8 mouse cellular contexts compared by ENCODE assay signal in genomic region chr2:131491196-131491595, GRCm38 (mm10). TPM values are rescaled to one million over a fixed set of nuclear protein-coding genes. Genes with fewer than 3 reads are reported as not detected.
A peak's percentile ranks its signal among the peaks of the same experiment; 100 is the strongest.
DNase-seq lines count a peak whose midpoint lies in the region; ATAC-seq and TF ChIP-seq lines count a peak whose summit lies in the region.

Smox (plus strand) TSS chr2:131491496.

- no peak; the same call in 1 of the 2 replicates for ATAC-seq in embryonic facial prominence, embryonic 12.5 days (ENCODE audit: insufficient number of reproducible peaks, insufficient read depth, low FRiP score, low TSS enrichment)
- ATAC-seq in heart, embryonic 15.5 days (replicated peaks; ENCODE audit: insufficient number of reproducible peaks, insufficient read depth, low FRiP score, low read depth): no peak
- ATAC-seq in neural tube, embryonic 15.5 days (ENCODE audit: low FRiP score): no peak

- H3K27me3 ChIP-seq in liver, adult 2 months (ENCODE audit: control insufficient read depth, insufficient read depth, low read length): no peaks in the 10 kb centered on the region
- no peaks in the 10 kb centered on the region for H3K27me3 ChIP-seq in embryonic facial prominence, embryonic 12.5 days
- H3K27me3 ChIP-seq in heart, embryonic 15.5 days: 0 out of 2 replicates have a peak, but pooled peaks cover 3% of the 10 kb centered on the region
- no peaks in the 10 kb centered on the region for H3K27me3 ChIP-seq in neural tube, embryonic 15.5 days (replicated peaks)

- DNase-seq in liver, adult 2 months (ENCODE audit: extremely low read depth, low read depth, low spot score): no peak
- no peak for DNase-seq in liver
- DNase-seq in left cerebral cortex, postnatal 36 days (ENCODE audit: low spot score in 2 of 2): no peak
- no peak for DNase-seq in spleen, adult 18-20 months
- no peak for DNase-seq in urinary bladder, postnatal 14 days (ENCODE audit: low spot score)

- H3K4me3 ChIP-seq in liver, adult 2 months (ENCODE audit: insufficient read depth, low read depth, low read length): peak within 1 kb of the TSS; percentile 88
- H3K4me3 ChIP-seq in embryonic facial prominence, embryonic 12.5 days: peak within 1 kb of the TSS; percentile 87
- H3K4me3 ChIP-seq in heart, embryonic 15.5 days: peak within 1 kb of the TSS; percentile 98
- peak within 1 kb of the TSS; percentile 97 for H3K4me3 ChIP-seq in neural tube, embryonic 15.5 days (replicated peaks)

- TF ChIP-seq POLR2A in liver, adult 2 months (IDR thresholded peaks at IDR 0.05; ENCODE audit: extremely low read depth, insufficient read depth, low read length): no peak

- no peaks in the 10 kb centered on the region for H3K9me3 ChIP-seq in embryonic facial prominence, embryonic 12.5 days
- H3K9me3 ChIP-seq in heart, embryonic 15.5 days (replicated peaks): no peaks in the 10 kb centered on the region
- H3K9me3 ChIP-seq in neural tube, embryonic 15.5 days (replicated peaks): no peaks in the 10 kb centered on the region

- peak within 1 kb of the TSS; percentile 29; the same call in 1 of the 2 replicates for H3K27ac ChIP-seq in liver, adult 2 months (replicated peaks; ENCODE audit: insufficient read depth, low read depth, low read length)
- peak within 1 kb of the TSS; percentile 67 for H3K27ac ChIP-seq in embryonic facial prominence, embryonic 12.5 days
- peak within 1 kb of the TSS; percentile 77 for H3K27ac ChIP-seq in heart, embryonic 15.5 days
- peak within 1 kb of the TSS; percentile 83 for H3K27ac ChIP-seq in neural tube, embryonic 15.5 days (replicated peaks)

- H3K4me2 ChIP-seq in embryonic facial prominence, embryonic 12.5 days (replicated peaks): peak within 1 kb of the TSS; percentile 97
- H3K4me2 ChIP-seq in heart, embryonic 15.5 days: peak within 1 kb of the TSS; percentile 96
- peak within 1 kb of the TSS; percentile 88 for H3K4me2 ChIP-seq in neural tube, embryonic 15.5 days

- peak within 1 kb of the TSS; percentile 92 for H3K9ac ChIP-seq in liver, adult 2 months (ENCODE audit: low read depth, low read length)
- H3K9ac ChIP-seq in embryonic facial prominence, embryonic 12.5 days: peak within 1 kb of the TSS; percentile 86
- H3K9ac ChIP-seq in heart, embryonic 15.5 days: peak within 1 kb of the TSS; percentile 93
- peak within 1 kb of the TSS; percentile 96 for H3K9ac ChIP-seq in neural tube, embryonic 15.5 days (replicated peaks)

- intact Hi-C loops in left cerebral cortex, postnatal 36 days (cut with DNase I): loop anchor here (5.0 kb wide), 1 partner anchor 69 kb away; no protein-coding TSS in a partner anchor

- H3K4me1 ChIP-seq in liver, adult 2 months (ENCODE audit: control insufficient read depth, insufficient read depth, low read length): peaks cover 2% of the 10 kb centered on the region
- peaks cover 20% of the 10 kb centered on the region for H3K4me1 ChIP-seq in embryonic facial prominence, embryonic 12.5 days
- H3K4me1 ChIP-seq in heart, embryonic 15.5 days (replicated peaks): peaks cover 30% of the 10 kb centered on the region
- peaks cover 35% of the 10 kb centered on the region for H3K4me1 ChIP-seq in neural tube, embryonic 15.5 days

- TF ChIP-seq CTCF in liver, adult 2 months (IDR thresholded peaks at IDR 0.05; ENCODE audit: low read depth, low read length): no peak

- H3K36me3 ChIP-seq in liver, adult 2 months (ENCODE audit: control insufficient read depth, insufficient read depth, low read length): no peaks in the 10 kb centered on the region
- no peaks in the 10 kb centered on the region for H3K36me3 ChIP-seq in embryonic facial prominence, embryonic 12.5 days
- H3K36me3 ChIP-seq in heart, embryonic 15.5 days: no peaks in the 10 kb centered on the region
- no peaks in the 10 kb centered on the region for H3K36me3 ChIP-seq in neural tube, embryonic 15.5 days

- 24% methylated on average over 7 of the region's 7 CpGs for WGBS in liver, adult 2 months
- 20% methylated on average over 7 of the region's 7 CpGs for WGBS in embryonic facial prominence, embryonic 12.5 days
- WGBS in heart, embryonic 15.5 days: 25% methylated on average over 7 of the region's 7 CpGs
- WGBS in neural tube, embryonic 15.5 days: 16% methylated on average over 7 of the region's 7 CpGs

- no peaks in the 10 kb centered on the region for H3K79me2 ChIP-seq in liver, adult 2 months (ENCODE audit: control insufficient read depth, insufficient read depth, low read length)

RNA-seq across cellular contexts. Expression of gene Smox, which starts in this region (rescaled TPM):
- total RNA-seq in liver, adult 2 months (2014; rRNA removed): 2.8 TPM in 2 replicates
- 4.1 and 6.0 TPM in 2 replicates for polyA plus RNA-seq in liver, adult 2 months (2012; rRNA removed)
- 64.8 and 71.2 TPM in 2 replicates for polyA plus RNA-seq in embryonic facial prominence, embryonic 12.5 days (2016; fragmentation: Nextera tagmentation; extraction: Ambion mirVana)
- polyA plus RNA-seq in heart, embryonic 15.5 days (2015; fragmentation: Nextera tagmentation; extraction: Ambion mirVana): 28.4 and 33.7 TPM in 2 replicates
- total RNA-seq in left cerebral cortex, postnatal 36 days (2021): 10 to 100 TPM; 67.0 to 78.1 TPM
- 48.7 and 51.9 TPM in 2 replicates for polyA plus RNA-seq in neural tube, embryonic 15.5 days (2015; fragmentation: Nextera tagmentation; extraction: Ambion mirVana)

Comparison
In these comparisons a context has a peak if more than half of its experiments do, and no peak if none do; other contexts are left out.
1. RNA of gene Smox (total RNA-seq): 67.0 to 78.1 TPM in left cerebral cortex, postnatal 36 days; 2.8 TPM in liver, adult 2 months; every median in the first group is over 10 times any median in the second.
2. H3K27ac ChIP-seq: peak in every context shown above with its lines; median percentile 83 in neural tube, embryonic 15.5 days; 77 in heart, embryonic 15.5 days; 67 in embryonic facial prominence, embryonic 12.5 days; 29 in liver, adult 2 months.
3. Peak in every context shown above with its lines, with median percentiles within 50 percentile points of each other: H3K4me3 ChIP-seq, H3K9ac ChIP-seq and H3K4me2 ChIP-seq.